Mouse (Mus musculus) MEL (cell line): ENCODE measurements at regions not wholly inside any gene's neighbourhood (a gene's known extent, or its start where the extent isn't known, plus 50 kb on each side); places are given as distances from the start of the nearest gene placed in this dataset.

ENCODE experiments used
- CTCF ChIP-seq, 3 experiments: IDR thresholded peaks in 2 of 3; conservative IDR thresholded peaks in 1 of 3; 2 replicates each; pipeline ENCODE4 v1.5.1; 2011 to 2012; ENCODE audit warnings: low read length in 3 of 3, low read depth in 2 of 3, mild to moderate bottlenecking in 2 of 3, improper control_type of control experiment in 1 of 3, inconsistent platforms in 1 of 3, mixed read lengths in 1 of 3, moderate library complexity in 1 of 3; ENCODE audit not compliant: control insufficient read depth in 1 of 3, insufficient read depth in 1 of 3, poor library complexity in 1 of 3, severe bottlenecking in 1 of 3
- E2F4 ChIP-seq: IDR thresholded peaks from 2 replicates; pipeline ENCODE4 v1.6.1; 2011; ENCODE audit warnings: low read depth, low read length, improper control_type of control experiment, borderline replicate concordance
- ETS1 ChIP-seq: IDR thresholded peaks from 2 replicates; pipeline ENCODE4 v1.6.1; 2012; ENCODE audit warnings: low read depth, mild to moderate bottlenecking, inconsistent platforms, low read length, improper control_type of control experiment, moderate library complexity
- POLR2AphosphoS5 ChIP-seq: IDR thresholded peaks from 2 replicates; pipeline ENCODE4 v1.6.1; 2012; ENCODE audit warnings: low read depth, borderline replicate concordance, mild to moderate bottlenecking, inconsistent platforms, low read length, moderate library complexity, mixed read lengths
- RAD21 ChIP-seq: IDR thresholded peaks from 2 replicates; pipeline ENCODE4 v1.6.1; 2011; ENCODE audit warnings: mild to moderate bottlenecking, low read depth, low read length, improper control_type of control experiment
- TBP ChIP-seq: IDR thresholded peaks from 2 replicates; pipeline ENCODE4 v1.8.0; 2011; ENCODE audit warnings: low read depth, low read length, improper control_type of control experiment
- ZNF384 ChIP-seq: IDR thresholded peaks from 2 replicates; pipeline ENCODE4 v1.6.1; 2012; ENCODE audit warnings: low read depth, mild to moderate bottlenecking, inconsistent platforms, low read length, improper control_type of control experiment

DNA sequence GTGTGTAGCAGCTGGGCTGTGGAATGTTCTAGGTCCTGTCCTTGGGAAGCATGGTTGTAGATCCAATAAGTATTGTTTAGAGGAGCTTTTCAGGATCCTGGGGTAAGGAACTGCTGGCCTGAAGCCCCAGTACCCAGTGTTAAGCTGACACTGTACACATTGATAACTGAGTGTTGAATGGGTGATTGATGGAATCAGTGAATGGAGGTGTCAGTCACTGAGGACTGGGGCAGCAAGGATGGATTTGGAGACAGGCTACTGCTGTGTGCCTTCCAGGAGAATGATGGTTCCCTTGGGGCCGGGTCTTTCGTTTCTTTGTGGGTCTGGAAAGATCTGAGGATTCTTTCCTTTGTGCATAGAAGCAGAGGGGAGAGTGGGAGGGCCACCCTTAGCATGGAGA, 51.9 kb upstream of the Irx3 start:
- TF ChIP-seq RAD21, result no peak
- no peak for TF ChIP-seq ETS1
- no peak for TF ChIP-seq CTCF (IDR thresholded peaks at IDR 0.05 in 2 of 3, conservative IDR thresholded peaks at IDR 0.05 in 1 of 3; ENCODE audit: control insufficient read depth in 1 of 3, insufficient read depth in 1 of 3, low read depth in 2 of 3, low read length in 3 of 3, poor library complexity in 1 of 3, severe bottlenecking in 1 of 3)
- TF ChIP-seq TBP, result no peak
- TF ChIP-seq ZNF384, result no peak
- no peak for TF ChIP-seq POLR2AphosphoS5
- no peak for TF ChIP-seq E2F4
